Mouse (Mus musculus): ENCODE data around the gene Adal.

- TF ChIP-seq CTCF (IDR thresholded peaks at IDR 0.05; ENCODE audit: low read depth) (no peak), EP300 (IDR thresholded peaks at IDR 0.05; ENCODE audit: low read depth) (no peak)
Measured at GRCm38 (mm10) chr2:121128865-121129620, 11.2 kb upstream of the Adal start.

Measured in liver, postnatal 0 days (tissue).